Mouse (Mus musculus) forebrain, embryonic 14.5 days (tissue): ENCODE measurements around the gene Tmem151a. TPM values are rescaled to one million over a fixed set of nuclear protein-coding genes. Genes with fewer than 3 reads are reported as not detected.

Experiments used
- ATAC-seq: fragments of 200-750 bp; cut with Nextera tagmentation; 2 replicates; pipeline ENCODE4 v1.8.0; 2017; ENCODE audit warnings: mild to moderate bottlenecking, moderate library complexity
- DNase-seq: peaks from one replicate; pipeline ENCODE4 v3.0.0-alpha.2; 2015; ENCODE audit warnings: low spot score
- H3K27ac ChIP-seq: fragments of 300-500 bp; sonication (generic); 2 replicates; pipeline ENCODE4 v1.5.1; 2014; ENCODE audit warnings: low read depth, mild to moderate bottlenecking, control low read depth, low read length, moderate library complexity
- H3K27me3 ChIP-seq: fragments of 300-500 bp; sonication (generic); replicated peaks from 2 replicates; pipeline ENCODE4 v1.6.1; 2014; ENCODE audit warnings: low read length, control low read depth, mixed read lengths; ENCODE audit not compliant: control insufficient read depth, insufficient read depth
- H3K36me3 ChIP-seq: fragments of 300-500 bp; sonication (generic); 2 replicates; pipeline ENCODE4 v1.6.1; 2014; ENCODE audit warnings: low read length, control low read depth; ENCODE audit not compliant: control insufficient read depth, insufficient read depth
- H3K4me1 ChIP-seq: fragments of 300-500 bp; sonication (generic); 2 replicates; pipeline ENCODE4 v1.6.1; 2014; ENCODE audit warnings: antibody characterized with exemption, low read length, control low read depth; ENCODE audit not compliant: control insufficient read depth, insufficient read depth
- H3K4me2 ChIP-seq: fragments of 300-500 bp; sonication (generic); 2 replicates; pipeline ENCODE4 v1.6.1; 2014; ENCODE audit warnings: mild to moderate bottlenecking, control low read depth, low read length
- H3K4me3 ChIP-seq: fragments of 300-500 bp; sonication (generic); 2 replicates; pipeline ENCODE4 v1.5.1; 2014; ENCODE audit warnings: low read depth, low read length, control low read depth
- H3K9ac ChIP-seq: fragments of 300-500 bp; sonication (generic); 2 replicates; pipeline ENCODE4 v1.6.1; 2014; ENCODE audit warnings: mild to moderate bottlenecking, low read length, control low read depth, moderate library complexity
- H3K9me3 ChIP-seq: fragments of 300-500 bp; sonication (generic); replicated peaks from 2 replicates; pipeline ENCODE4 v1.6.1; 2016; ENCODE audit warnings: low read length, control low read depth, mixed read lengths; ENCODE audit not compliant: control insufficient read depth
- WGBS: fragments of 180-500 bp; shearing (Covaris S2); extraction: QIAGEN DNeasy Blood & Tissue Kit; methylation state at CpG from one replicate; pipeline ENCODE4 v1.1.7; 2014; 5-methylcytosine and 5-hydroxymethylcytosine counted together
- polyA plus RNA-seq: library from polyadenylated mRNA; unstranded; fragments of >200 nt; fragmentation: Nextera tagmentation; extraction: Ambion mirVana; gene quantifications from 2 replicates; pipeline ENCODE4 v1.2.1, GENCODE M21; 2014

Gene Tmem151a
- polyA plus RNA-seq, 1 experiment from 2014 or later: 5.4 TPM

GRCm38 (mm10) chr19:5113783-5114182 lies 28.5 kb upstream of the Tmem151a start:
- 89% methylated on average over 7 of the region's 7 CpGs for WGBS
- Histone ChIP-seq H3K9ac (no peak overlapping the region), H3K4me2 (no peak overlapping the region), H3K9me3 (no peaks in the 10 kb centered on the region), H3K36me3 (peaks cover 52% of the 10 kb centered on the region), H3K4me1 (peaks cover 11% of the 10 kb centered on the region; the same call in 1 of the 2 replicates), H3K4me3 (no peak overlapping the region), H3K27ac (no peak overlapping the region), H3K27me3 (no peaks in the 10 kb centered on the region)
- DNase-seq (no peak), ATAC-seq (no peak)

- DNase-seq (no peak), ATAC-seq (no peak)
- no peak overlapping the region for H3K9ac ChIP-seq
- no peak overlapping the region for H3K4me2 ChIP-seq
- no peak overlapping the region for H3K27ac ChIP-seq
- H3K9me3 ChIP-seq: no peaks in the 10 kb centered on the region
- WGBS: 71% methylated on average over 19 of the region's 19 CpGs
- H3K4me1 ChIP-seq: peaks cover 7% of the 10 kb centered on the region
- H3K36me3 ChIP-seq: peaks cover 66% of the 10 kb centered on the region
- H3K4me3 ChIP-seq: no peak overlapping the region
- no peaks in the 10 kb centered on the region for H3K27me3 ChIP-seq
Observed at GRCm38 (mm10) chr19:5109659-5110453, 24.5 kb upstream of the Tmem151a start.

GRCm38 (mm10) chr19:5108702-5109101 lies 23.4 kb upstream of the Tmem151a start:
- Histone ChIP-seq H3K4me3 (no peak overlapping the region), H3K27me3 (no peaks in the 10 kb centered on the region), H3K4me2 (no peak overlapping the region), H3K9ac (no peak overlapping the region), H3K9me3 (no peaks in the 10 kb centered on the region), H3K27ac (no peak overlapping the region), H3K4me1 (peaks cover 7% of the 10 kb centered on the region), H3K36me3 (peaks cover 73% of the 10 kb centered on the region)
- DNase-seq (no peak), ATAC-seq (no peak)
- WGBS: 69% methylated on average over 4 of the region's 4 CpGs

- Histone ChIP-seq H3K4me3 (no peak overlapping the region), H3K27ac (no peak overlapping the region), H3K36me3 (peaks cover 73% of the 10 kb centered on the region), H3K9ac (no peak overlapping the region), H3K9me3 (no peaks in the 10 kb centered on the region), H3K4me1 (peaks cover 7% of the 10 kb centered on the region), H3K4me2 (no peak overlapping the region), H3K27me3 (no peaks in the 10 kb centered on the region)
- ATAC-seq (no peak), DNase-seq (no peak)
- 33% methylated on average over 5 of the region's 5 CpGs for WGBS
Observed at GRCm38 (mm10) chr19:5108271-5108575, 22.9 kb upstream of the Tmem151a start.

- no peaks in the 10 kb centered on the region for H3K9me3 ChIP-seq
- peaks cover 7% of the 10 kb centered on the region for H3K4me1 ChIP-seq
- H3K4me3 ChIP-seq: no peak overlapping the region
- H3K9ac ChIP-seq: no peak overlapping the region
- H3K27ac ChIP-seq: no peak overlapping the region
- WGBS: 80% methylated on average over 18 of the region's 18 CpGs
- ATAC-seq (0 out of 2 replicates have a peak, but pooled peaks have one; percentile 5), DNase-seq (no peak)
- no peak overlapping the region for H3K4me2 ChIP-seq
- peaks cover 75% of the 10 kb centered on the region for H3K36me3 ChIP-seq
- H3K27me3 ChIP-seq: no peaks in the 10 kb centered on the region
Observed at GRCm38 (mm10) chr19:5107556-5108270, 22.4 kb upstream of the Tmem151a start.

GRCm38 (mm10) chr19:5106731-5107191 lies 21.4 kb upstream of the Tmem151a start, which contains the start of gene Rab1b:
Gene Rab1b (minus strand): TSS chr19:5107072.
- H3K4me3 ChIP-seq: peak within 1 kb of the TSS; percentile 61
- H3K27ac ChIP-seq: peak within 1 kb of the TSS; percentile 94
- peak; percentile 99 for DNase-seq
- peaks cover 75% of the 10 kb centered on the region for H3K36me3 ChIP-seq
- peak; percentile 95 for ATAC-seq
- H3K4me2 ChIP-seq: peak within 1 kb of the TSS; percentile 91
- peak within 1 kb of the TSS; percentile 92 for H3K9ac ChIP-seq
- H3K27me3 ChIP-seq: no peaks in the 10 kb centered on the region
- peaks cover 7% of the 10 kb centered on the region for H3K4me1 ChIP-seq
- WGBS: 0% methylated on average over 44 of the region's 46 CpGs
- no peaks in the 10 kb centered on the region for H3K9me3 ChIP-seq

GRCm38 (mm10) chr19:5106074-5106473 lies 20.7 kb upstream of the Tmem151a start:
- ATAC-seq: no peak
- WGBS: 22% methylated on average over 9 of the region's 9 CpGs
- peaks cover 75% of the 10 kb centered on the region for H3K36me3 ChIP-seq

GRCm38 (mm10) chr19:5098363-5099143 lies 13.2 kb upstream of the Tmem151a start, which contains the start of gene Cnih2:
Gene Cnih2 (minus strand): TSS chr19:5098521.
- Histone ChIP-seq H3K4me3 (peak within 1 kb of the TSS; percentile 80), H3K9ac (peak within 1 kb of the TSS; percentile 96), H3K4me2 (peak within 1 kb of the TSS; percentile 93), H3K27ac (peak within 1 kb of the TSS; percentile 91), H3K27me3 (no peaks in the 10 kb centered on the region), H3K9me3 (no peaks in the 10 kb centered on the region), H3K4me1 (peaks cover 40% of the 10 kb centered on the region), H3K36me3 (peaks cover 46% of the 10 kb centered on the region)
- peak; percentile 86 for DNase-seq
- WGBS: 2% methylated on average over 37 of the region's 48 CpGs
- ATAC-seq: peak; percentile 73

More at GRCm38 (mm10) chr19:5106074-5106473, 20.7 kb upstream of the Tmem151a start:
- DNase-seq: no peak
- peak overlapping the region; percentile 91 for H3K4me2 ChIP-seq
- H3K9ac ChIP-seq: peak overlapping the region; percentile 92
- no peaks in the 10 kb centered on the region for H3K9me3 ChIP-seq
- peak overlapping the region; percentile 61 for H3K4me3 ChIP-seq
- no peaks in the 10 kb centered on the region for H3K27me3 ChIP-seq
- H3K4me1 ChIP-seq: peaks cover 7% of the 10 kb centered on the region
- H3K27ac ChIP-seq: peak overlapping the region; percentile 94; the same call in 1 of the 2 replicates
